Mouse (Mus musculus) mouse trophoblast stem cell (cell line): ENCODE measurements around the gene Dnajc6.

Source experiments
- in situ Hi-C, 2 experiments: fragments of 300-500 bp; cut with MseI, MboI; formaldehyde crosslinking; loops; 2 replicates in 1 of 2; 3 replicates in 1 of 2; pipeline ENCODE4 v1.15.1; 2025

The Dnajc6 gene

GRCm38 (mm10) chr4:101637472-101637871 lies 141.0 kb downstream of the Dnajc6 start:
- in situ Hi-C loops, result no loop called here

GRCm38 (mm10) chr4:101640631-101641030 lies 144.2 kb downstream of the Dnajc6 start:
- in situ Hi-C loops, result no loop called here

DNA sequence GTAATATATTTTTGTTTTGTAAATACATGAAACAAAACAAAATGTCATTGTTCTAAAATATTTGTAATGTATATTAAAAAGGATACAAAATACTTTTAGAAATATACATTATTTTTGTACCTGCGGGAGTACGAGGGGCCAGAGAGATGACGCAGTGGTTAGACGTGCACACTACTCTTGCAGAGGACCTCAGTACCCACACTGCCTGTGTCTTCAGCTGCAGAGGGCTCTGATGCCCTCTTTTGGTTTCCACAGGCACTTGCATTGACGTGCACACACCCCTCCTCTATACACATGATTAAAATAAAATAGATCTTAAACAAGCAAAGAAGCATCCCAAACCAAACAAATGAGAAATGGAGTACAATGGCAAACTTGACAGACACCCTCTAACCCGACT lies 146.3 kb downstream of the Dnajc6 start:
- in situ Hi-C loops, result no loop called here

DNA sequence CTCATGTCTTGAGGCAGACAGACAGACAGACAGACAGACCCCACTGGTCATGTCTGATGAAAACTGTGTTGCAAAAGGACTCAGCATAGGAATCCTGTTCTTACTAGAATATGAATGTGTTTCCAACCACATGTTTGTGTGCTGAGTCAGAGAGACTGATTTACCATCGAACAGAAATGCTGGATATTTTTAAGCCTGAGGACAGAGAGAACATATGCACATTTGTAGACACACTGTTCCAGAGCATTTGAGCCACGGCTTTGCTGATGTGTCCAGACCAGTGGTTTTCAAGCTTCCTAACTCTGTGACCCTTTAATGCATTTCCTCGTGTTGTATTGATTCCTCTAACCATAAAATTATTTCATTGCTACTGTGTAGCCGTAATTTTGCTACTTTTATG lies 146.8 kb downstream of the Dnajc6 start:
- in situ Hi-C loops, result no loop called here

DNA sequence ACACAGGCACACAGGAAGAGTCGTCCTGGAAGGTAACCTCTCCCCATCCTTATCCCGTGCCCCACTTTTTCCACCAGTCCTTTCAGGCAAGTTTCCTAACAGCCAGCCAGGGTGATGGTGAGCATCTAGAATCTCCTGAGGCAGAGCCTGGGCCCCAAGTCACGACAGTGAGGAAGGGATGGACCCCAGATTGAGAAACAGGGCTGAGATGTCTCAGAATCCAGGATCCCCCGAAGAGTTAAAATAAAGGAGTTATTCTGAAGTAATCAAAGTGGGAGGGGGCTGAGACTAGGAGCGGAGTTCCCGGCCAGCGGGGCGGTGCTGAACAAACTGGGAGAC lies 150.4 kb downstream of the Dnajc6 start:
- in situ Hi-C loops, result no loop called here

DNA sequence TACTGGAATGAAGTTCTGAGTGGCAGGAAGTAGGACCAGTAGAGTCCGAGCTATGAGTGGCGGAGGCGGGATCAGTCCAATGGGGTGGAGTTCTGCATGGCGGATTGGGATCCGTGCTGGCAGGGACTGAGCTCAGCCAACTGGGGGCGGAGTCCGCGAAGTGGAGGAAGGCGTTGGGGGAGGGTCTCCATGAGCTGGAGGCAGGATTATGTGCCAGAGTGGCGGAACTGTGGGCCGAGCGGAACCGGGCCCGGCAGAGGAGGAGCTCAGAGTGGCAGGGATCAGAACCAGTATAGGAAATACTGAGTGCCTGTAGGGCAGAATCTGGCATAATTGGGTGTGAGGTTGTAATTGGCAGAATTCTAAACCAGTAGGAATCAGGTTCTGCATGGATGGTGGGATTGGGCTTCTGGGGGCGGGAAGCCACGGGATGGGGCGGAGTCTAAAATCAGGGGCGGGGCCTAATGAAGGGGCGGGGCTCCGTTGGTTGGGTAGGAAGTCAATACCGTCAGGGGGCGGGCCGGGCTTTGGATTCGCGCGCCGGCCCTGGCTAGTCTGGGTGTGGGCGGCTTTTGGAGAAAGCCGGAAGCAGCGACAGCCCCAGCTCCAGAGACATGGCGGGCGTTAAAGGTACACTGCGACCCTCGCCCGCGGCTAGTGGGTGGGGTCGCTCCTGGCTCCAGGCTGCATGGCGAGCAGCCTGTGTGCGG lies 150.9 kb downstream of the Dnajc6 start, which contains the start of gene Leprot:
Gene Leprot (plus strand): TSS at position 523 of the 710 bp plus-strand sequence.
- in situ Hi-C loops, result no loop called here

- in situ Hi-C loops, result no loop called here
Observed at GRCm38 (mm10) chr4:101647976-101648642, 151.7 kb downstream of the Dnajc6 start.

- in situ Hi-C loops, result no loop called here
Observed at GRCm38 (mm10) chr4:101648745-101649144, 152.3 kb downstream of the Dnajc6 start.

GRCm38 (mm10) chr4:101650961-101651360 lies 154.5 kb downstream of the Dnajc6 start:
- in situ Hi-C loops, result loop anchor here in 1 of 2 experiments (10.0 kb wide), 1 partner anchor 344 kb away; no protein-coding TSS in a partner anchor

- in situ Hi-C loops, result loop anchor here in 1 of 2 experiments (10.0 kb wide), 1 partner anchor 341 kb away; no protein-coding TSS in a partner anchor
Observed at GRCm38 (mm10) chr4:101654256-101654655, 157.8 kb downstream of the Dnajc6 start.

DNA sequence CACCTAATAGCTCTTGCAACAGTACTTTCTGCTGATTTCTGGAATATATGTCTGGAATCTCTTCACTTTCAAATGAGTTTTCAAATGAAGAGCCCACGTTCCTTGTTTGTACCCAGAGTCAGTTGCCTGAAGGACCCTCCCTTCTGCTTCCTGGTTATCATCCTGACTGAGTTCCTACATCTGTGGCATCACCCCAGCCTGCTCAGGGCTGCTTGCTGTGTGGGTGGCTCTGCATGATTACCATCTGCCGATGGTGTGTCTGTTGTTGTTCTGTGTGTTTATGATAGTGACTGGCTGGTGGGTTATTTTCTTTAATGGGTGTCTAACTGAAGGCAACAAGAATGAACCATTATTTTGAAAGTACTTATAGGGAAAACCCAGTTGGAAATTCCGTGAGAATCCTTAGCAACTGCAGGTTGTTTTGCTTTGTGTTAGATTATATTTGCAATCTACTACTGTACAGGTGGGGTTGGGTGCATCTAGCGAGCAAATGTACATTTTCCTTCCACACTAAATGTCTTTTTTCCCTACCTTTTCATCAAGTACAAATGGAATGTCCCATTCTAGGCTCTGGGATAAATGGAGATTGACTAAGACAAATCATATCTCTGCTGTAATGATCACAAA lies 158.5 kb downstream of the Dnajc6 start:
- in situ Hi-C loops, result loop anchor here in 1 of 2 experiments (10.0 kb wide), 1 partner anchor 340 kb away; no protein-coding TSS in a partner anchor

DNA sequence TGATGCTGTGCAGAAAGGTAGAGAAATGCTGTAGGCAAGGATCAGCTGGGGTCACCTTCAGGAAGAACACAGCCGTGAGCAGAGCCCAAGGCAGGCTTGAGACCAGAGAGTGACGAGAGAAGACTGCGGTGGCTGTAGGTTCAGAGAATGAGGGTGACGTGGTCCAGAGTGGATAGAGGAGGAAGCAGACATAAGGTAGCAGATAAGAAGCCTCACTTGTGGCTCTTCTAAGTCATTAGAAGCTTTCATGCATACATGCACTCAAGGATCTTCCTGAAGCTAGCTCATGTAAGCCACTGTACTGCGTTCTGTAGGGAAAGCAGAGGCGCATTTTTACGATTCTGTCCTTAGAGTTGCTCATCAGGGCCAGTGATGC lies 159.0 kb downstream of the Dnajc6 start:
- in situ Hi-C loops, result loop anchor here in 1 of 2 experiments (10.0 kb wide), 1 partner anchor 339 kb away; no protein-coding TSS in a partner anchor

DNA sequence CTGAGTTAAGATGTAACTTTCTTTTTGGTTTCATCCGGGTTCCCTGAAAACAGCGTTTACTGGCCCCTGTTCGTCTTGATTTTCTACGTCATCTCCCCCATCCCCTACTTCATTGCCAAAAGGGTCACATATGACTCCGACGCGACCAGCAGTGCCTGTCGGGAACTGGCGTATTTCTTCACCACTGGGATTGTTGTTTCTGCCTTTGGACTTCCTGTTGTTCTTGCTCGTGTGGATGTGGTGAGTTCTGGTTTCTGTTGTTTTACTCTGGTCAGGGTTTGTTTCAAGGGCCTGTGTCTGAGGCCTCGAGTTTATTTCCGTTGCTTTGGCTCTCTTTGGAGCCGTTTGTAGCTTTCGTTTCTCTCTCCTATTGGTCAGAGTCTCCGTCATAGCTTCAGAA lies 159.6 kb downstream of the Dnajc6 start:
- in situ Hi-C loops, result loop anchor here in 1 of 2 experiments (10.0 kb wide), 1 partner anchor 339 kb away; no protein-coding TSS in a partner anchor

- in situ Hi-C loops, result loop anchor here in 1 of 2 experiments (10.0 kb wide), 1 partner anchor 338 kb away; no protein-coding TSS in a partner anchor
Observed at GRCm38 (mm10) chr4:101656956-101657570, 160.6 kb downstream of the Dnajc6 start.

- in situ Hi-C loops, result no loop called here
Observed at GRCm38 (mm10) chr4:101664160-101664750, 167.8 kb downstream of the Dnajc6 start.

GRCm38 (mm10) chr4:101664766-101665165 lies 168.3 kb downstream of the Dnajc6 start:
- in situ Hi-C loops, result no loop called here

GRCm38 (mm10) chr4:101669161-101669560 lies 172.7 kb downstream of the Dnajc6 start:
- in situ Hi-C loops, result no loop called here

- in situ Hi-C loops, result no loop called here
Observed at GRCm38 (mm10) chr4:101669811-101670210, 173.4 kb downstream of the Dnajc6 start.

GRCm38 (mm10) chr4:101674790-101675189 lies 178.3 kb downstream of the Dnajc6 start:
- in situ Hi-C loops, result no loop called here

- in situ Hi-C loops, result no loop called here
Observed at GRCm38 (mm10) chr4:101675726-101676125, 179.3 kb downstream of the Dnajc6 start.

DNA sequence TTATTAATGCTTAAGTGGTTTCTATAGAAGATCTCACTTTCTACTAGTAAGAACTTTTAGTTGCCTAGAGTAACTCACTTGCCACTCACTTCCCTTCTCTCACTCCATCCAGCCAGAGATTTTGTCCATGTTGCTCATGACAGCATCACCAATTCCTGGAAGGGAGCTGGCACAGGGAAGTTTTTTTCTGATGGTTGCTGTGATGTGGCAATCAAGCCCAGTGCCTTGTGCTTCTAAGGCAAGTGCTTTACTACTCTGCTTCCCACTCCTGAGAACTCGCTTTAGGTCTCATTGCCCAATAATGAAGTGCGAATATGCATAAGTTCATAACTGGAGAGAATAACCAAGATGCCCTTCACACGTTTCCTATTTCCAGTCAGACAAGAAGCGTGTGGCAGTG lies 186.2 kb downstream of the Dnajc6 start:
- in situ Hi-C loops, result no loop called here
